Mouse (Mus musculus) skeletal muscle tissue, adult 2 months (tissue): ENCODE data around the gene Vmn2r5.
"Not testable (repeated sequence)": the region's sequence is repeated elsewhere in the genome, so short reads cannot be mapped to it uniquely, and the experiment has no call there.

Source experiments
- DNase-seq: peaks from one replicate; pipeline ENCODE4 v3.0.0-alpha.2; 2012; ENCODE audit warnings: low read depth, low spot score

Vmn2r5 gene

GRCm38 (mm10) chr3:64509742-64510141 is at the start of gene Vmn2r5:
TSS of gene Vmn2r5 (minus strand) at chr3:64509842.
- not testable (repeated sequence) for DNase-seq

- not testable (repeated sequence) for DNase-seq
These were observed 13.9 kb upstream of the Vmn2r5 start for GRCm38 (mm10) chr3:64523585-64523984.
